Mouse (Mus musculus): Measurements from ENCODE around the gene B230118H07Rik. TPM values are rescaled to one million over a fixed set of nuclear protein-coding genes. Genes with fewer than 3 reads are reported as not detected.
A peak's percentile ranks its signal among the peaks of the same experiment; 100 is the strongest.

The B230118H07Rik gene
- polyA plus RNA-seq, 1 experiment from 2014 or later = 61.7 TPM

DNA sequence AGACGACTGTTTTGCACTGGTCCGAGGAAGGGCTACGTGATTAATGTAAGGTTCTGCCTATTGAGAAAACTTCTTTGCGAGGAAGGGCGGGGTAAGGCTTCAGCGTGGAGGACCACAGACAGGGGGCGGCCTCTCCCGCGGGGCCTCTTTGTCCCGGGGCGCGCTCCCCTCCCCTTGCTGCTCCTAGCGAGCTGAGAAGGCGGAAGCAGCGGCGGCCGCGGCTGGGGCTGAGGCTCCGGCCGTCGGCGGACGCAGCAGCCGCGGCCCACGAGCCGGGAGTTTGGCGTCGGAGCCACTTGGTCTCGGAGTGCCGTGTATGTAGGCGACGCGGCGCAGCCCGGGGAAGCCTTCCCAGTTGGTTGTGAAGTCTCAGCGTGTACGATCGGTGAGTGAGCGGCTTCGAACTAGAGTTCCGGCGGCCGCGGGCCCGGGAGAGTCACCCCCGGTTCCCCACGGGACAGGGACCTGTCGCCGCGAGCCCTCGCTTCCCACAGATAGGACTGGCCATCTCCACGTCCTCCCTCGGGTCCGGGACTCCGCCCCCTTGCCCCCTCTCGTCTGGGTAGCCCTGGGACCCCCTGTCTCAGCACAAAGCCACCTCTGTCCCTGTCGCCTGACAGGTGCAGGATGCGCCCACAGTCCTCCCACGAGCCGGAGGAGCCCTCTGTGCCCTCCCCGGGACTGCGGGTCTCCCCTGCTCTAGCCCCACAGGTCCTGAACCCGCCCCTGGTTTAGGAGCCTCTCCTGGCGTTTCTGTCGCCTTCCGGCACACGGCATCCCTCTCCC is 29.1 kb upstream of the B230118H07Rik start, which contains the start of gene Traf6:
Gene Traf6, plus strand, starts transcription at position 194 of the 786 bp plus-strand sequence.
- H3K4me1 ChIP-seq (ENCODE audit: control insufficient read depth, insufficient read depth, low read length) = 0 out of 2 replicates have a peak, but pooled peaks cover 3% of the 10 kb centered on the region
- peak within 1 kb of the TSS; percentile 68 for H3K4me2 ChIP-seq (ENCODE audit: low read depth, severe bottlenecking)
- under 1% methylated on average over 68 of the region's 68 CpGs for WGBS
- H3K27ac ChIP-seq (replicated peaks; ENCODE audit: low read depth, low read length) = no peak within 1 kb of the TSS
- H3K36me3 ChIP-seq (ENCODE audit: control insufficient read depth, insufficient read depth, low read length) = no peaks in the 10 kb centered on the region; the same call in 1 of the 2 replicates
- no peaks in the 10 kb centered on the region for H3K27me3 ChIP-seq (ENCODE audit: control insufficient read depth, insufficient read depth, low read length)
- ATAC-seq (ENCODE audit: insufficient number of reproducible peaks, low FRiP score, low TSS enrichment, low read depth) = peak; percentile 88
- peak within 1 kb of the TSS; percentile 98 for H3K4me3 ChIP-seq (ENCODE audit: low read depth, low read length)
- peak; percentile 92 for DNase-seq (ENCODE audit: low spot score)
- H3K9ac ChIP-seq (ENCODE audit: low read length) = peak within 1 kb of the TSS; percentile 90
- no peaks in the 10 kb centered on the region for H3K9me3 ChIP-seq (ENCODE audit: control insufficient read depth, low read length)

DNA sequence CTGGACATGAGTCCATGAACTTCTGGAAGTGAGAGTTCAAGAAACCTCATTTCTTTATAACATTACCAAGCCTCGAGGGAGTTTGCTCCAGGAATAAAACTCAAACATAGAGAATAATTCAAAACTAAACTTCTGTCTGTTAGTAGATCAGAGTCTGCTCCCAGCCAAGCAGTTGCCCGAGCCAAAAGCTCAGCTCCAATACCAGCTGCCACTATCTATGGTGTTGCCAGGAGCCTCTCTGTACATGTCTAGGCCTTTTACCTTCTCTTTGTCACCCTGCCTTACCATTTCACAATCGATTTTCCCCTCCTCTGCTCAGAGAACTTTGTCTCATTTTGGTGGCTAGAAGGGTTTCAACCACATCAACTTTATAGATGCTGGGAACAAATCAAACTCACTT is 24.2 kb upstream of the B230118H07Rik start:
- Histone ChIP-seq H3K4me1 (ENCODE audit: control insufficient read depth, insufficient read depth, low read length) (no peaks in the 10 kb centered on the region), H3K27ac (replicated peaks; ENCODE audit: low read depth, low read length) (no peak overlapping the region), H3K36me3 (ENCODE audit: control insufficient read depth, insufficient read depth, low read length) (no peaks in the 10 kb centered on the region), H3K27me3 (ENCODE audit: control insufficient read depth, insufficient read depth, low read length) (no peaks in the 10 kb centered on the region), H3K4me3 (ENCODE audit: low read depth, low read length) (no peak overlapping the region), H3K4me2 (ENCODE audit: low read depth, severe bottlenecking) (no peak overlapping the region), H3K9ac (ENCODE audit: low read length) (no peak overlapping the region), H3K9me3 (ENCODE audit: control insufficient read depth, low read length) (no peaks in the 10 kb centered on the region)
- DNase-seq (ENCODE audit: low spot score) = no peak
- ATAC-seq (ENCODE audit: insufficient number of reproducible peaks, low FRiP score, low TSS enrichment, low read depth) = no peak
- WGBS = 82% methylated on average over 3 of the region's 3 CpGs

DNA sequence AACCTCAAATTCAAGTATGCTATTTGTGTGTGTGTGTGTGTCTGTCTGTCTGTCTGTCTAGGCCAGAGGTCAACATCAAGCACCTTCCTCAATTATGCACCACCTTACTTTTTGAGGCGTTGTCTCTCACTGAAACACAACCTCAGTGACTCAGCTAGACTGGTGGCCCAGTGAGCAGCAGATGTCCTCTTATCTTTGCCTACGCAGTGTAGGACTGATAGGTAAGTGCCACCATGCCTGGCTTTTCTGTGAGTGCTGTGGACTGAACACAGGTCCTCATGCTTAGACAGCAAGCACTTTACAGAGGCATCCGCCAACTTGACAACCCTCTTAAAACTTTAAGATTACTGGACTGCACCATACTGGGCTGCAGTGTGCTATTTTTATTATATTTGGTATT is 19.4 kb upstream of the B230118H07Rik start:
- H3K4me3 ChIP-seq (ENCODE audit: low read depth, low read length) = no peak overlapping the region
- H3K9ac ChIP-seq (ENCODE audit: low read length) = no peak overlapping the region
- H3K4me2 ChIP-seq (ENCODE audit: low read depth, severe bottlenecking) = no peak overlapping the region
- no peak for ATAC-seq (ENCODE audit: insufficient number of reproducible peaks, low FRiP score, low TSS enrichment, low read depth)
- no peaks in the 10 kb centered on the region for H3K36me3 ChIP-seq (ENCODE audit: control insufficient read depth, insufficient read depth, low read length)
- no peaks in the 10 kb centered on the region for H3K9me3 ChIP-seq (ENCODE audit: control insufficient read depth, low read length)
- WGBS = 90% methylated on average over 3 of the region's 3 CpGs
- H3K27me3 ChIP-seq (ENCODE audit: control insufficient read depth, insufficient read depth, low read length) = no peaks in the 10 kb centered on the region
- no peak for DNase-seq (ENCODE audit: low spot score)
- no peaks in the 10 kb centered on the region for H3K4me1 ChIP-seq (ENCODE audit: control insufficient read depth, insufficient read depth, low read length)
- no peak overlapping the region for H3K27ac ChIP-seq (replicated peaks; ENCODE audit: low read depth, low read length)

DNA sequence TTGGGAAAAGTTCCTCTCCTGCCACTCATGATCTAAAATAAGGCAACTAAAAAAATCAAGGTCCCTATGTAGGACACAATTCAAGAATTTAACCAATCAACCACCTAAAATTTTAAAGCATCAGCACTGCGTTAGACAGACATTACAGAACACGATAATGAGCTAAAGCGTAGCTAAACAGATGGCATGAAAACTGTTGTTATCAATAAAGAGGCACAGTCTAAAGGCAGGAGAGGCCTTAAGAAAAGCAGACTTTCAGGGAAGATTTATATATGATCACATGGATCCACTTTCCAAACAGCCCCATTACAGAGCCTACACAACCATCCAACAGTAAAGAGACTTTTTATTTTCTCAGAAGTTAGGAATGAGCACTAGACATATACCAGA is 16.4 kb upstream of the B230118H07Rik start:
- Histone ChIP-seq H3K4me2 (ENCODE audit: low read depth, severe bottlenecking) (no peak overlapping the region), H3K4me1 (ENCODE audit: control insufficient read depth, insufficient read depth, low read length) (no peaks in the 10 kb centered on the region), H3K9ac (ENCODE audit: low read length) (no peak overlapping the region), H3K27ac (replicated peaks; ENCODE audit: low read depth, low read length) (no peak overlapping the region), H3K9me3 (ENCODE audit: control insufficient read depth, low read length) (no peaks in the 10 kb centered on the region), H3K36me3 (ENCODE audit: control insufficient read depth, insufficient read depth, low read length) (no peaks in the 10 kb centered on the region), H3K4me3 (ENCODE audit: low read depth, low read length) (no peak overlapping the region), H3K27me3 (ENCODE audit: control insufficient read depth, insufficient read depth, low read length) (no peaks in the 10 kb centered on the region)
- no peak for ATAC-seq (ENCODE audit: insufficient number of reproducible peaks, low FRiP score, low TSS enrichment, low read depth)
- DNase-seq (ENCODE audit: low spot score) = no peak
- 83% methylated on average over 3 of the region's 3 CpGs for WGBS

DNA sequence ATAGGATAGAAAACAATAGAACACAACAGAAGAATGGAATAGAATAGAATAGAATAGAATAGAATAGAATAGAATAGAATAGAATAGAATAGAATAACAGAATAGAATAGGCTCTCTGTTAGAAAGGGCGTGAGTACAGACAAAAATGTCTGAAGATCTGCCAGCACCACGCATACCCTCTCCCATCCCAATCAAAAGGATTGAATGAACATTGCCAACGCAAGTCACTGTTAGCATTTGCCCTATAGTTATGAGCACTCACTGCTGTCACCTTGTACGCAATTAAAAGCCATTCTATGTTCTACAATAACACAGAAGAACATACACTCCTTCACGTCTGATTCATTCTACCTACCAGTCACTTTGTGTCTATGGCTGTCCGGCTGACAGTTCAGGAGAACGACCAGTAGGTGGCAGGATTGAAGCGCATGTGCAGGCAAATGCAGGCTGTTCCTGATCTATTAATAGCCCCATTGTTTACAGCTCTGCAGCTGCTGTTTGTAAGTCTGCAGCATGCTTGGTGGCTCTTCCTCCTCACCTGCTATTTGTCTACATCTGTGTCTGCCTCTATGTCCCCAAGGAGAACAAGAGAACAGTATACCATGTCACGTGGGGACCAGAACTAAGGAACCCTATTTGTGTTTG is 15.8 kb upstream of the B230118H07Rik start:
- H3K9ac ChIP-seq (ENCODE audit: low read length) = no peak overlapping the region
- no peaks in the 10 kb centered on the region for H3K36me3 ChIP-seq (ENCODE audit: control insufficient read depth, insufficient read depth, low read length)
- no peaks in the 10 kb centered on the region for H3K27me3 ChIP-seq (ENCODE audit: control insufficient read depth, insufficient read depth, low read length)
- no peak overlapping the region for H3K4me2 ChIP-seq (ENCODE audit: low read depth, severe bottlenecking)
- no peak overlapping the region for H3K27ac ChIP-seq (replicated peaks; ENCODE audit: low read depth, low read length)
- peak; percentile 79 for ATAC-seq (ENCODE audit: insufficient number of reproducible peaks, low FRiP score, low TSS enrichment, low read depth)
- 23% methylated on average over 9 of the region's 9 CpGs for WGBS
- H3K4me1 ChIP-seq (ENCODE audit: control insufficient read depth, insufficient read depth, low read length) = no peaks in the 10 kb centered on the region
- DNase-seq (ENCODE audit: low spot score) = peak; percentile 87
- H3K9me3 ChIP-seq (ENCODE audit: control insufficient read depth, low read length) = no peaks in the 10 kb centered on the region
- no peak overlapping the region for H3K4me3 ChIP-seq (ENCODE audit: low read depth, low read length)

DNA sequence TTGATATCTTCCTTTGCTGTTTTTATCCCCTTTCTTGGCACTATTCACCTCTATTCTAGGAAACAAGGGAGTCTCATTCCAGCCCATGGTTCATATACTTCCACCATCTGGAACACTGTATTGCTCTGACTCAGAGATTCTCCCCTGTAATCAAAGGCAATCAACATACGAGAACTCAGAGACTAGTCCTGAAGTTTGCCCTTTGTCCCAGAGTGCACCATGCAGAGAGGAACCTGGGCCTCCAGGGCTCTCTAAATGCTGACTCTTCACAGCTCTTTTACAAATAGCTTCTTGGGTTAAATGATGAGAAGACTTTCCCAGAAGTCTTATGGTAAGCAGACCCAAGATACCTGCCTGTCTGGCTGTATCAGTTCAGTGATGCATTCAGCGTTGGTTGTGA is 11.2 kb upstream of the B230118H07Rik start:
- no peak for ATAC-seq (ENCODE audit: insufficient number of reproducible peaks, low FRiP score, low TSS enrichment, low read depth)
- Histone ChIP-seq H3K27me3 (ENCODE audit: control insufficient read depth, insufficient read depth, low read length) (no peaks in the 10 kb centered on the region), H3K9ac (ENCODE audit: low read length) (no peak overlapping the region), H3K4me2 (ENCODE audit: low read depth, severe bottlenecking) (no peak overlapping the region), H3K4me3 (ENCODE audit: low read depth, low read length) (no peak overlapping the region), H3K4me1 (ENCODE audit: control insufficient read depth, insufficient read depth, low read length) (no peaks in the 10 kb centered on the region), H3K9me3 (ENCODE audit: control insufficient read depth, low read length) (no peaks in the 10 kb centered on the region), H3K36me3 (ENCODE audit: control insufficient read depth, insufficient read depth, low read length) (no peaks in the 10 kb centered on the region), H3K27ac (replicated peaks; ENCODE audit: low read depth, low read length) (no peak overlapping the region)
- 77% methylated on average over 2 of the region's 2 CpGs for WGBS
- DNase-seq (ENCODE audit: low spot score) = no peak

DNA sequence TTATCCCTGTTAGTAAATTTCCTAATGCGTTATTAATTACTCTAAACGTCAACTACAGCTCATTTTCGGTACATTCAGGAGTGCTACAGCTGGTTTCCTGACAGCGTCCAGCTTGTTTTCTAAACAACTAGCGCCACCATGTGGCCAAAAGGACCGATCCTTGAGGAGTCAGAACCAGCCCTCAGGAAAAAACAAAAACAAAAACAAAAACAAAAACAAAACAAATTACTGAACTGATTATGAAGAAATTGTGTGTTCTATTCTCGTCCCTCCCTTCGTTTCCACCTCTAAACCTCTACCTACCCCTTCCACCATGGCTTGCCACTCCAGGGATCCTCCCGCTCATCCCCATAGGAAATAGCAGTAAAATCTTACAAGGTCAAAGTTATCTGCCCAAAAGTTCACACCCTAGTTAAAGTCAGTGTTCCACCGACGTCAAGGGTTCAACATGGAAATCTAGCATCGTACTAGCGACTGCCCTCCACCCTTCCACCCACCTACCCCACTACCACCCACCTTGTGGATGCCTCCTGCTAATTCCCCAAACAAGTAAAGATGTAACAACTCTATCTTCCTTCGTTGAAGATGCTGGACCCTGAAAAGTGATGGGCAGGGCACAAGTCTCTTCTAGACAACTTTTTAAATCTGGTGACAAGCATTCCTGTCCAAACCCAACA is 3.7 kb upstream of the B230118H07Rik start:
- H3K4me3 ChIP-seq (ENCODE audit: low read depth, low read length) = no peak overlapping the region
- no peaks in the 10 kb centered on the region for H3K27me3 ChIP-seq (ENCODE audit: control insufficient read depth, insufficient read depth, low read length)
- ATAC-seq (ENCODE audit: insufficient number of reproducible peaks, low FRiP score, low TSS enrichment, low read depth) (peak; percentile 59; the same call in 1 of the 2 replicates), DNase-seq (ENCODE audit: low spot score) (peak; percentile 88)
- no peaks in the 10 kb centered on the region for H3K36me3 ChIP-seq (ENCODE audit: control insufficient read depth, insufficient read depth, low read length)
- H3K4me1 ChIP-seq (ENCODE audit: control insufficient read depth, insufficient read depth, low read length) = peaks cover 5% of the 10 kb centered on the region; the same call in 1 of the 2 replicates
- H3K4me2 ChIP-seq (ENCODE audit: low read depth, severe bottlenecking) = peak overlapping the region; percentile 5
- no peak overlapping the region for H3K27ac ChIP-seq (replicated peaks; ENCODE audit: low read depth, low read length)
- H3K9me3 ChIP-seq (ENCODE audit: control insufficient read depth, low read length) = no peaks in the 10 kb centered on the region
- no peak overlapping the region for H3K9ac ChIP-seq (ENCODE audit: low read length)
- WGBS = 17% methylated on average over 14 of the region's 14 CpGs

DNA sequence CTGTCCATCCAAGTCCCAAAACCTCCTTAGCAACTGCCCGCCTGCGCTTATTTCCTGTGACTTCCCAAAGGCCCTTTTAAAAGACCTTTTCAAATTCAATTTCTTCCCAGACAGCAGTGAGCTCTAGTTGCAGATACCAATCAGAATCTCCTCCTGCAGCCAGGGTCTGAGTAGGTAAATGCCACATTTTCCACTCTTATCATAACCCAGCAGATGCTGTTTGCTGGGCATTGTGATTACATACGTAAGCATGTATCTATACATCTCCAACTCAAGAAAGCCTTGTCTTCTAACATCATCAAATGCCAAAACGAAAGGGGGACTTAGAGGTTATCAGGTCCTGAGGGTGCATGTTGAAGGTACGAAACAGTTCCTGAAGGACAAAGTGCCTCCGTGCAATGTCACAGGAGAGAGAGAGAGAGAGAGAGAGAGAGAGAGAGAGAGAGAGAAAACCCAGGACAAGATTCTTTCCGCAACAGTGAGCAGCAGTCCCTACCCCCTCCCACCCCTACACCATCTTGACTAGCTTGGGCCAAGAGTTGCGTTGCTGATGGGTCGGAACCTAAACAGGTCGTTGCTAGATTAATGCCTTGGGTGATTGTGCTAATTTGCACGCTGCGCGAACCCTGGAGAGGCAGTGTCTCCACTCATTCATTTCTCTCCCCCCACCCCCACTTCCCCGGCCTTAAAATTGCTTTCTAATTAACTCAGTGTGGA is 3.0 kb upstream of the B230118H07Rik start:
- H3K27ac ChIP-seq (replicated peaks; ENCODE audit: low read depth, low read length) = no peak overlapping the region
- H3K36me3 ChIP-seq (ENCODE audit: control insufficient read depth, insufficient read depth, low read length) = no peaks in the 10 kb centered on the region
- 42% methylated on average over 14 of the region's 14 CpGs for whole genome bisulfite sequencing
- ATAC-seq (ENCODE audit: insufficient number of reproducible peaks, low FRiP score, low TSS enrichment, low read depth) = peak; percentile 63; the same call in 1 of the 2 replicates
- H3K9ac ChIP-seq (ENCODE audit: low read length) = no peak overlapping the region
- no peak for DNase-seq (ENCODE audit: low spot score)
- no peak overlapping the region for H3K4me3 ChIP-seq (ENCODE audit: low read depth, low read length)
- H3K4me1 ChIP-seq (ENCODE audit: control insufficient read depth, insufficient read depth, low read length) = peaks cover 5% of the 10 kb centered on the region; the same call in 1 of the 2 replicates
- no peaks in the 10 kb centered on the region for H3K27me3 ChIP-seq (ENCODE audit: control insufficient read depth, insufficient read depth, low read length)
- no peaks in the 10 kb centered on the region for H3K9me3 ChIP-seq (ENCODE audit: control insufficient read depth, low read length)
- H3K4me2 ChIP-seq (ENCODE audit: low read depth, severe bottlenecking) = peak overlapping the region; percentile 5; the same call in 1 of the 2 replicates

Data from limb, embryonic 11.5 days (tissue).